Mouse (Mus musculus): ENCODE measurements around the gene Rpl36a-ps1.

Gene Rpl36a-ps1

GRCm38 (mm10) chr14:98951626-98952290 lies 42.4 kb downstream of the Rpl36a-ps1 start:
- in situ Hi-C loops (cut with MboI) = no loop called here

Measured in mature B cell (primary cell).